Mouse (Mus musculus): Measurements from ENCODE around the gene Mrgprb8. TPM values are rescaled to one million over a fixed set of nuclear protein-coding genes. Genes with fewer than 3 reads are reported as not detected.

Mrgprb8 gene
- polyA plus RNA-seq (2017; shearing (Covaris generic)), result not detected

GRCm38 (mm10) chr7:48388226-48388625 lies at the start of gene Mrgprb8:
TSS of gene Mrgprb8 (plus strand) at chr7:48388526.

Other genes starting within 250 kb of the Mrgprb8 start
- not detected for gene Mrgprb5, start 219.5 kb upstream of the Mrgprb8 start, polyA plus RNA-seq (2017; shearing (Covaris generic))
- not detected for gene Mrgprb4, start 189.2 kb upstream of the Mrgprb8 start, polyA plus RNA-seq (2017; shearing (Covaris generic))
- gene Mrgprb1, start 67.8 kb downstream of the Mrgprb8 start, polyA plus RNA-seq (2017; shearing (Covaris generic)), result 0.60 TPM
- gene Mrgprx2, start 110.8 kb downstream of the Mrgprb8 start, polyA plus RNA-seq (2017; shearing (Covaris generic)), result 0.04 TPM
- not detected for gene Mrgprb2, start 169.6 kb downstream of the Mrgprb8 start, polyA plus RNA-seq (2017; shearing (Covaris generic))

Measured in CD4-positive, CD25-positive, alpha-beta regulatory T cell (primary cell).